Mouse (Mus musculus) MEL (cell line): ENCODE measurements around the gene Fyn. TPM values are rescaled to one million over a fixed set of nuclear protein-coding genes. Genes with fewer than 3 reads are reported as not detected.

Experiments
- DNase-seq: peaks from one replicate; pipeline ENCODE4 v3.0.0; 2011; ENCODE audit warnings: low read depth, low spot score
- H3K27ac ChIP-seq: 2 replicates; pipeline ENCODE4 v1.5.1; 2012; ENCODE audit warnings: low read depth, mild to moderate bottlenecking, control low read depth, low read length, moderate library complexity; ENCODE audit not compliant: control insufficient read depth
- H3K27me3 ChIP-seq, 2 experiments: fragments of 150-350 bp in 1 of 2; sonication (generic) in 1 of 2; 2 replicates each; pipeline ENCODE4 v1.6.1; 2012; ENCODE audit warnings: low read length in 2 of 2, mild to moderate bottlenecking in 2 of 2, improper control_type of control experiment in 1 of 2, moderate library complexity in 1 of 2; ENCODE audit not compliant: insufficient read depth in 2 of 2, control insufficient read depth in 1 of 2
- H3K36me3 ChIP-seq, 2 experiments: 2 replicates each; pipeline ENCODE4 v1.6.1; 2012 to 2014; ENCODE audit warnings: low read length in 2 of 2, improper control_type of control experiment in 1 of 2, inconsistent platforms in 1 of 2, mild to moderate bottlenecking in 1 of 2; ENCODE audit not compliant: insufficient read depth in 2 of 2, control insufficient read depth in 1 of 2
- H3K4me1 ChIP-seq, 2 experiments: fragments of 150-350 bp in 1 of 2; sonication (generic) in 1 of 2; 2 replicates each; pipeline ENCODE4 v1.6.1; 2012; ENCODE audit warnings: low read length in 2 of 2, improper control_type of control experiment in 1 of 2, mild to moderate bottlenecking in 1 of 2; ENCODE audit not compliant: insufficient read depth in 2 of 2, control insufficient read depth in 1 of 2
- H3K4me3 ChIP-seq, 2 experiments: fragments of 150-350 bp in 1 of 2; sonication (generic) in 1 of 2; 2 replicates each; pipeline ENCODE4 v1.5.1; 2012; ENCODE audit warnings: low read depth in 2 of 2, low read length in 2 of 2, mild to moderate bottlenecking in 2 of 2, moderate library complexity in 2 of 2, control low read depth in 1 of 2, improper control_type of control experiment in 1 of 2; ENCODE audit not compliant: control insufficient read depth in 1 of 2, insufficient read depth in 1 of 2
- H3K79me2 ChIP-seq: 2 replicates; pipeline ENCODE4 v1.6.1; 2012; ENCODE audit warnings: mild to moderate bottlenecking, low read length, moderate library complexity; ENCODE audit not compliant: control insufficient read depth, poor library complexity, insufficient read depth
- H3K9ac ChIP-seq: 2 replicates; pipeline ENCODE4 v1.6.1; 2012; ENCODE audit warnings: low read depth, mild to moderate bottlenecking, control low read depth, low read length, moderate library complexity; ENCODE audit not compliant: control insufficient read depth, poor library complexity, severe bottlenecking
- H3K9me3 ChIP-seq: fragments of 150-350 bp; sonication (generic); replicated peaks from 2 replicates; pipeline ENCODE4 v1.6.1; 2012; ENCODE audit warnings: mild to moderate bottlenecking, low read length, improper control_type of control experiment, moderate library complexity; ENCODE audit not compliant: insufficient read depth
- CHD1 ChIP-seq: IDR thresholded peaks from 2 replicates; pipeline ENCODE4 v1.6.1; 2012; ENCODE audit warnings: low read depth, mild to moderate bottlenecking, inconsistent platforms, low read length, improper control_type of control experiment
- CTCF ChIP-seq, 3 experiments: IDR thresholded peaks in 2 of 3; conservative IDR thresholded peaks in 1 of 3; 2 replicates each; pipeline ENCODE4 v1.5.1; 2011 to 2012; ENCODE audit warnings: low read length in 3 of 3, low read depth in 2 of 3, mild to moderate bottlenecking in 2 of 3, improper control_type of control experiment in 1 of 3, inconsistent platforms in 1 of 3, mixed read lengths in 1 of 3, moderate library complexity in 1 of 3; ENCODE audit not compliant: control insufficient read depth in 1 of 3, insufficient read depth in 1 of 3, poor library complexity in 1 of 3, severe bottlenecking in 1 of 3
- ELF1 ChIP-seq: IDR thresholded peaks from 2 replicates; pipeline ENCODE4 v1.6.1; 2014; ENCODE audit warnings: low read depth, mild to moderate bottlenecking, inconsistent platforms, low read length, improper control_type of control experiment, moderate library complexity
- EP300 ChIP-seq, 2 experiments: IDR thresholded peaks; 2 replicates each; pipeline ENCODE4 v1.6.1; 2011; ENCODE audit warnings: improper control_type of control experiment in 2 of 2, low read length in 2 of 2, low read depth in 1 of 2, mild to moderate bottlenecking in 1 of 2
- GATA1 ChIP-seq: IDR thresholded peaks from 2 replicates; pipeline ENCODE4 v1.6.1; 2011; ENCODE audit warnings: low read depth, low read length, improper control_type of control experiment
- JUND ChIP-seq: IDR thresholded peaks from 2 replicates; pipeline ENCODE4 v1.6.1; 2011; ENCODE audit warnings: low read depth, mild to moderate bottlenecking, improper control_type of control experiment, low read length
- MAFK ChIP-seq: IDR thresholded peaks from 2 replicates; pipeline ENCODE4 v1.6.1; 2011; ENCODE audit warnings: low read depth, mild to moderate bottlenecking, low read length, improper control_type of control experiment, borderline replicate concordance
- MAZ ChIP-seq: IDR thresholded peaks from 2 replicates; pipeline ENCODE4 v1.6.1; 2012; ENCODE audit warnings: low read depth, mild to moderate bottlenecking, inconsistent platforms, low read length, improper control_type of control experiment
- MXI1 ChIP-seq: IDR thresholded peaks from 2 replicates; pipeline ENCODE4 v1.6.1; 2011; ENCODE audit warnings: mild to moderate bottlenecking, low read depth, low read length, improper control_type of control experiment
- MYB ChIP-seq: IDR thresholded peaks from 2 replicates; pipeline ENCODE4 v1.6.1; 2011; ENCODE audit warnings: mild to moderate bottlenecking, low read depth, low read length, improper control_type of control experiment
- NELFE ChIP-seq: IDR thresholded peaks from 2 replicates; pipeline ENCODE4 v1.6.1; 2011; ENCODE audit warnings: low read depth, low read length, improper control_type of control experiment
- POLR2AphosphoS2 ChIP-seq: IDR thresholded peaks from 2 replicates; pipeline ENCODE4 v1.6.1; 2011; ENCODE audit warnings: low read length, improper control_type of control experiment
- RCOR1 ChIP-seq: IDR thresholded peaks from 2 replicates; pipeline ENCODE4 v1.6.1; 2012; ENCODE audit warnings: low read depth, mild to moderate bottlenecking, inconsistent platforms, low read length, improper control_type of control experiment
- SMC3 ChIP-seq: IDR thresholded peaks from 2 replicates; pipeline ENCODE4 v1.6.1; 2011; ENCODE audit warnings: low read depth, low read length, improper control_type of control experiment
- UBTF ChIP-seq: IDR thresholded peaks from 2 replicates; pipeline ENCODE4 v1.6.1; 2012; ENCODE audit warnings: low read depth, mild to moderate bottlenecking, inconsistent platforms, low read length, improper control_type of control experiment, moderate library complexity, borderline replicate concordance; ENCODE audit not compliant: insufficient read depth
- USF1 ChIP-seq: IDR thresholded peaks from 2 replicates; pipeline ENCODE4 v1.6.1; 2014; ENCODE audit warnings: low read depth, mild to moderate bottlenecking, inconsistent platforms, low read length, improper control_type of control experiment, moderate library complexity
- USF2 ChIP-seq, 2 experiments: IDR thresholded peaks; 2 replicates each; pipeline ENCODE4 v1.6.1; 2011 to 2012; ENCODE audit warnings: improper control_type of control experiment in 2 of 2, low read length in 2 of 2, borderline replicate concordance in 1 of 2, inconsistent platforms in 1 of 2, low read depth in 1 of 2, mild to moderate bottlenecking in 1 of 2; ENCODE audit not compliant: insufficient read depth in 1 of 2
- ZC3H11A ChIP-seq: IDR thresholded peaks from 2 replicates; pipeline ENCODE4 v1.6.1; 2012; ENCODE audit warnings: low read depth, mild to moderate bottlenecking, inconsistent platforms, low read length, improper control_type of control experiment
- ZKSCAN1 ChIP-seq: IDR thresholded peaks from 2 replicates; pipeline ENCODE4 v1.6.1; 2012; ENCODE audit warnings: low read depth, mild to moderate bottlenecking, inconsistent platforms, low read length, improper control_type of control experiment, moderate library complexity
- ZNF384 ChIP-seq: IDR thresholded peaks from 2 replicates; pipeline ENCODE4 v1.6.1; 2012; ENCODE audit warnings: low read depth, mild to moderate bottlenecking, inconsistent platforms, low read length, improper control_type of control experiment
- polyA plus RNA-seq, 2 experiments: library from polyadenylated mRNA; stranded (reverse) in 1 of 2; unstranded in 1 of 2; fragments of >175 nt in 1 of 2; fragments of >200 nt in 1 of 2; gene quantifications; 2 replicates each; pipeline versions ENCODE4 v1.2.1 to v1.2.4; 2012; ENCODE audit warnings: low replicate concordance in 2 of 2, low read depth in 1 of 2; ENCODE audit not compliant: insufficient read length in 2 of 2, insufficient read depth in 1 of 2, missing spikeins in 1 of 2
- total RNA-seq: library from RNA; depleted of rRNA; stranded (reverse); fragments of 300-350 nt; gene quantifications from 2 replicates; pipeline ENCODE4 v1.2.3, GENCODE M21; 2012

The Fyn gene
- total and polyA plus RNA-seq, 3 experiments = 0.03 TPM; not detected in 2

DNA sequence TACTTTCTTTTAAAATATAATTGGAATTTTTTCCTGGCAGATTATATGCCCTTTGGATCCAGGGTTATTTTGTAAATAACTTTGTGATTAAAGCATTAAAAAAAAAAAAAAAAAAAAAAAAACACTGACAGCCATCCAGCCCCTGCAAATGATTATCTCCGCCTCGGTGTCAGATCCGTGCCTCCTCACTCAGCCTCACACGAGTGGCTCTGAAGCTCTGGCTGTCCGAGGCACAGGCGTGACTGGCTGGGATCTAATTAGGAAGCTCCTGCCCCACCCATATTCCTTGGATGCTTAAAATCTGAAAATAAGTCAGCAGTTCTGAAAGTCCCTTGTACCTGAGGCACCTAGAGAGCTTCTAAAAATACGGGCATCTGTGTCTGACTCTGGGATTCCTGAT lies 164.2 kb downstream of the Fyn start:
- no peaks in the 10 kb centered on the region for H3K9me3 ChIP-seq
- no peak for DNase-seq
- no peak overlapping the region for H3K9ac ChIP-seq
- no peaks in the 10 kb centered on the region for H3K36me3 ChIP-seq
- no peak for TF ChIP-seq EP300 (IDR thresholded peaks at IDR 0.05; ENCODE audit: low read depth in 1 of 2, low read length in 2 of 2)
- H3K4me1 ChIP-seq = no peaks in the 10 kb centered on the region
- no peak overlapping the region for H3K4me3 ChIP-seq
- no peaks in the 10 kb centered on the region for H3K79me2 ChIP-seq
- H3K27ac ChIP-seq = no peak overlapping the region
- no peaks in the 10 kb centered on the region; a peak in 1 of 4 replicates for H3K27me3 ChIP-seq

GRCm38 (mm10) chr10:39534324-39535026 lies 165.8 kb downstream of the Fyn start:
- no peak overlapping the region for H3K4me3 ChIP-seq
- no peaks in the 10 kb centered on the region for H3K4me1 ChIP-seq
- DNase-seq = no peak
- H3K79me2 ChIP-seq = no peaks in the 10 kb centered on the region
- TF ChIP-seq CTCF (IDR thresholded peaks at IDR 0.05 in 2 of 3, conservative IDR thresholded peaks at IDR 0.05 in 1 of 3; ENCODE audit: control insufficient read depth in 1 of 3, insufficient read depth in 1 of 3, low read depth in 2 of 3, low read length in 3 of 3, poor library complexity in 1 of 3, severe bottlenecking in 1 of 3) (no peak), ZNF384 (no peak), ELF1 (no peak), ZC3H11A (no peak), MAFK (no peak), MXI1 (no peak), MAZ (no peak), MYB (no peak), NELFE (no peak), POLR2AphosphoS2 (no peak), ZKSCAN1 (no peak), RCOR1 (no peak), GATA1 (no peak), USF2 (IDR thresholded peaks at IDR 0.05; ENCODE audit: borderline replicate concordance in 1 of 2, insufficient read depth in 1 of 2, low read depth in 1 of 2, low read length in 2 of 2) (no peak), CHD1 (no peak), JUND (no peak), SMC3 (no peak), UBTF (no peak), USF1 (no peak)
- no peaks in the 10 kb centered on the region for H3K36me3 ChIP-seq
- no peaks in the 10 kb centered on the region; a peak in 1 of 4 replicates for H3K27me3 ChIP-seq
- H3K9ac ChIP-seq = no peak overlapping the region
- H3K9me3 ChIP-seq = no peaks in the 10 kb centered on the region
- no peak overlapping the region for H3K27ac ChIP-seq
